Mouse (Mus musculus): ENCODE results near the gene 9930111J21Rik1.
"Not testable (repeated sequence)": the region's sequence is repeated elsewhere in the genome, so short reads cannot be mapped to it uniquely, and the experiment has no call there.

DNA sequence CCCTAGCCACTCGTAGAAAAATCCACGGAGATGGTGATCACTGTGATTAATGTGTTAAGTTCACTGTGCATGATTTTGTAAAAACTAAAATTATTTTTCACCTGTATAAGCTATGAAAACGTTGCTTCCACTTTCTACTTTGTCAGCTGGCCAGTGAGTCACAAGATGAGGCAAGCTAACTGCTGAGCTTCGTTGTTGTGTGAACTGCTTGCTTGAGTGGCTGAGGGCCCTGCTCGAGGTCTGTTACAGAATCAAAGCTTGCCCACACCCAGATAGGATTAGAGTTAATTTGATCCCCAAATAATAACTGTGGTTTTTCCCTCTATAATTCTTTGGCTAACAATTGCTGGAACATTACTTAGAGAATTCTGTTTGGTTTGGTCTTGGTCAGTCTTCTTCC is 854 bp upstream of the 9930111J21Rik1 start:
- TF ChIP-seq CTCF (IDR thresholded peaks at IDR 0.05; ENCODE audit: borderline replicate concordance, control insufficient read depth, extremely low read depth, insufficient read depth, low read length, poor library complexity); POLR2A (IDR thresholded peaks at IDR 0.05; ENCODE audit: control insufficient read depth, extremely low read depth, insufficient read depth, low read length, poor library complexity): not testable (repeated sequence)
